Mouse (Mus musculus): ENCODE results near the gene 4930583I09Rik. TPM values are rescaled to one million over a fixed set of nuclear protein-coding genes. Genes with fewer than 3 reads are reported as not detected.

4930583I09Rik gene
- polyA plus RNA-seq (2014; fragmentation: Nextera tagmentation; extraction: Ambion mirVana), result not detected in 2 replicates

- H3K27me3 ChIP-seq (ENCODE audit: control insufficient read depth, insufficient read depth, low read length), result no peaks in the 10 kb centered on the region
- no peak within 1 kb of the TSS for H3K4me3 ChIP-seq (ENCODE audit: low read depth, low read length)
- H3K27ac ChIP-seq (ENCODE audit: low read depth, low read length), result no peak within 1 kb of the TSS
- H3K9me3 ChIP-seq (replicated peaks; ENCODE audit: control insufficient read depth, low read length), result no peaks in the 10 kb centered on the region
- no peaks in the 10 kb centered on the region for H3K4me1 ChIP-seq (ENCODE audit: control insufficient read depth, insufficient read depth, low read length)
- H3K4me2 ChIP-seq, result no peak within 1 kb of the TSS
- ATAC-seq (replicated peaks; ENCODE audit: insufficient number of reproducible peaks, low FRiP score, low TSS enrichment), result no peak
- 57% methylated on average over 6 of the region's 6 CpGs for WGBS (ENCODE audit: insufficient replicate concordance)
- H3K9ac ChIP-seq (ENCODE audit: low read depth, low read length), result no peak within 1 kb of the TSS
- H3K36me3 ChIP-seq (ENCODE audit: control insufficient read depth, insufficient read depth, low read length), result no peaks in the 10 kb centered on the region
These were observed at the start of gene 4930583I09Rik for GRCm38 (mm10) chr17:64835928-64836327. TSS of gene 4930583I09Rik (minus strand) at chr17:64836071.

- no peak for ATAC-seq (replicated peaks; ENCODE audit: insufficient number of reproducible peaks, low FRiP score, low TSS enrichment)
- Histone ChIP-seq H3K27ac (ENCODE audit: low read depth, low read length) (no peak overlapping the region), H3K4me1 (ENCODE audit: control insufficient read depth, insufficient read depth, low read length) (no peaks in the 10 kb centered on the region), H3K27me3 (ENCODE audit: control insufficient read depth, insufficient read depth, low read length) (no peaks in the 10 kb centered on the region; the same call in 1 of the 2 replicates), H3K36me3 (ENCODE audit: control insufficient read depth, insufficient read depth, low read length) (no peaks in the 10 kb centered on the region), H3K9me3 (replicated peaks; ENCODE audit: control insufficient read depth, low read length) (no peaks in the 10 kb centered on the region), H3K4me3 (ENCODE audit: low read depth, low read length) (no peak overlapping the region), H3K4me2 (no peak overlapping the region), H3K9ac (ENCODE audit: low read depth, low read length) (no peak overlapping the region)
- WGBS (ENCODE audit: insufficient replicate concordance), result 79% methylated on average over 12 of the region's 12 CpGs
These were observed 40.2 kb upstream of the 4930583I09Rik start for GRCm38 (mm10) chr17:64876111-64876510.

- Histone ChIP-seq H3K9ac (ENCODE audit: low read depth, low read length) (no peak overlapping the region), H3K4me2 (no peak overlapping the region), H3K4me3 (ENCODE audit: low read depth, low read length) (no peak overlapping the region), H3K27ac (ENCODE audit: low read depth, low read length) (no peak overlapping the region), H3K36me3 (ENCODE audit: control insufficient read depth, insufficient read depth, low read length) (no peaks in the 10 kb centered on the region), H3K27me3 (ENCODE audit: control insufficient read depth, insufficient read depth, low read length) (no peaks in the 10 kb centered on the region; the same call in 1 of the 2 replicates), H3K4me1 (ENCODE audit: control insufficient read depth, insufficient read depth, low read length) (no peaks in the 10 kb centered on the region), H3K9me3 (replicated peaks; ENCODE audit: control insufficient read depth, low read length) (no peaks in the 10 kb centered on the region)
- no peak for ATAC-seq (replicated peaks; ENCODE audit: insufficient number of reproducible peaks, low FRiP score, low TSS enrichment)
- WGBS (ENCODE audit: insufficient replicate concordance), result 37% methylated on average over 4 of the region's 4 CpGs
These were observed 37.8 kb upstream of the 4930583I09Rik start for GRCm38 (mm10) chr17:64873651-64874072.

GRCm38 (mm10) chr17:64863817-64864216 is 27.9 kb upstream of the 4930583I09Rik start:
- no peak for ATAC-seq (replicated peaks; ENCODE audit: insufficient number of reproducible peaks, low FRiP score, low TSS enrichment)
- Histone ChIP-seq H3K4me3 (ENCODE audit: low read depth, low read length) (no peak overlapping the region), H3K36me3 (ENCODE audit: control insufficient read depth, insufficient read depth, low read length) (no peaks in the 10 kb centered on the region), H3K27me3 (ENCODE audit: control insufficient read depth, insufficient read depth, low read length) (no peaks in the 10 kb centered on the region), H3K4me2 (no peak overlapping the region), H3K9me3 (replicated peaks; ENCODE audit: control insufficient read depth, low read length) (no peaks in the 10 kb centered on the region), H3K4me1 (ENCODE audit: control insufficient read depth, insufficient read depth, low read length) (no peaks in the 10 kb centered on the region), H3K27ac (ENCODE audit: low read depth, low read length) (no peak overlapping the region), H3K9ac (ENCODE audit: low read depth, low read length) (no peak overlapping the region)
- WGBS (ENCODE audit: insufficient replicate concordance), result 68% methylated on average over 4 of the region's 4 CpGs

- ATAC-seq (replicated peaks; ENCODE audit: insufficient number of reproducible peaks, low FRiP score, low TSS enrichment), result no peak
- Histone ChIP-seq H3K27me3 (ENCODE audit: control insufficient read depth, insufficient read depth, low read length) (no peaks in the 10 kb centered on the region), H3K36me3 (ENCODE audit: control insufficient read depth, insufficient read depth, low read length) (no peaks in the 10 kb centered on the region)
These were observed 25.1 kb upstream of the 4930583I09Rik start for GRCm38 (mm10) chr17:64860963-64861362.

GRCm38 (mm10) chr17:64858848-64859247 is 23.0 kb upstream of the 4930583I09Rik start:
- no peaks in the 10 kb centered on the region for H3K9me3 ChIP-seq (replicated peaks; ENCODE audit: control insufficient read depth, low read length)
- H3K27ac ChIP-seq (ENCODE audit: low read depth, low read length), result no peak overlapping the region
- H3K4me3 ChIP-seq (ENCODE audit: low read depth, low read length), result no peak overlapping the region
- no peaks in the 10 kb centered on the region for H3K4me1 ChIP-seq (ENCODE audit: control insufficient read depth, insufficient read depth, low read length)
- 60% methylated on average over 6 of the region's 6 CpGs for WGBS (ENCODE audit: insufficient replicate concordance)
- no peak overlapping the region for H3K9ac ChIP-seq (ENCODE audit: low read depth, low read length)
- H3K27me3 ChIP-seq (ENCODE audit: control insufficient read depth, insufficient read depth, low read length), result no peaks in the 10 kb centered on the region
- no peak overlapping the region for H3K4me2 ChIP-seq
- no peak for ATAC-seq (replicated peaks; ENCODE audit: insufficient number of reproducible peaks, low FRiP score, low TSS enrichment)
- no peaks in the 10 kb centered on the region for H3K36me3 ChIP-seq (ENCODE audit: control insufficient read depth, insufficient read depth, low read length)

More at GRCm38 (mm10) chr17:64860963-64861362, 25.1 kb upstream of the 4930583I09Rik start:
- no peak overlapping the region for H3K9ac ChIP-seq (ENCODE audit: low read depth, low read length)
- no peaks in the 10 kb centered on the region for H3K9me3 ChIP-seq (replicated peaks; ENCODE audit: control insufficient read depth, low read length)
- no peak overlapping the region for H3K4me2 ChIP-seq
- no peaks in the 10 kb centered on the region for H3K4me1 ChIP-seq (ENCODE audit: control insufficient read depth, insufficient read depth, low read length)
- 60% methylated on average over 3 of the region's 3 CpGs for WGBS (ENCODE audit: insufficient replicate concordance)
- no peak overlapping the region for H3K4me3 ChIP-seq (ENCODE audit: low read depth, low read length)
- no peak overlapping the region for H3K27ac ChIP-seq (ENCODE audit: low read depth, low read length)

GRCm38 (mm10) chr17:64848031-64848430 is 12.2 kb upstream of the 4930583I09Rik start:
- H3K27ac ChIP-seq (ENCODE audit: low read depth, low read length), result no peak overlapping the region
- H3K27me3 ChIP-seq (ENCODE audit: control insufficient read depth, insufficient read depth, low read length), result no peaks in the 10 kb centered on the region
- ATAC-seq (replicated peaks; ENCODE audit: insufficient number of reproducible peaks, low FRiP score, low TSS enrichment), result no peak
- H3K4me3 ChIP-seq (ENCODE audit: low read depth, low read length), result no peak overlapping the region
- no peaks in the 10 kb centered on the region for H3K36me3 ChIP-seq (ENCODE audit: control insufficient read depth, insufficient read depth, low read length)
- no peak overlapping the region for H3K4me2 ChIP-seq
- H3K4me1 ChIP-seq (ENCODE audit: control insufficient read depth, insufficient read depth, low read length), result no peaks in the 10 kb centered on the region
- H3K9ac ChIP-seq (ENCODE audit: low read depth, low read length), result no peak overlapping the region
- no peaks in the 10 kb centered on the region for H3K9me3 ChIP-seq (replicated peaks; ENCODE audit: control insufficient read depth, low read length)
- WGBS (ENCODE audit: insufficient replicate concordance), result 77% methylated on average over 4 of the region's 4 CpGs

- H3K4me2 ChIP-seq, result no peak overlapping the region
- no peaks in the 10 kb centered on the region for H3K27me3 ChIP-seq (ENCODE audit: control insufficient read depth, insufficient read depth, low read length)
- H3K27ac ChIP-seq (ENCODE audit: low read depth, low read length), result no peak overlapping the region
- ATAC-seq (replicated peaks; ENCODE audit: insufficient number of reproducible peaks, low FRiP score, low TSS enrichment), result no peak
- no peak overlapping the region for H3K4me3 ChIP-seq (ENCODE audit: low read depth, low read length)
- no peaks in the 10 kb centered on the region for H3K36me3 ChIP-seq (ENCODE audit: control insufficient read depth, insufficient read depth, low read length)
- H3K4me1 ChIP-seq (ENCODE audit: control insufficient read depth, insufficient read depth, low read length), result no peaks in the 10 kb centered on the region
- no peaks in the 10 kb centered on the region for H3K9me3 ChIP-seq (replicated peaks; ENCODE audit: control insufficient read depth, low read length)
- 76% methylated on average over 1 of the region's 1 CpGs for WGBS (ENCODE audit: insufficient replicate concordance)
- H3K9ac ChIP-seq (ENCODE audit: low read depth, low read length), result no peak overlapping the region
These were observed 10.8 kb upstream of the 4930583I09Rik start for GRCm38 (mm10) chr17:64846654-64847053.

GRCm38 (mm10) chr17:64836892-64837291 is 1.0 kb upstream of the 4930583I09Rik start:
- Histone ChIP-seq H3K4me3 (ENCODE audit: low read depth, low read length) (no peak overlapping the region), H3K27ac (ENCODE audit: low read depth, low read length) (no peak overlapping the region), H3K27me3 (ENCODE audit: control insufficient read depth, insufficient read depth, low read length) (no peaks in the 10 kb centered on the region), H3K4me1 (ENCODE audit: control insufficient read depth, insufficient read depth, low read length) (no peaks in the 10 kb centered on the region), H3K36me3 (ENCODE audit: control insufficient read depth, insufficient read depth, low read length) (no peaks in the 10 kb centered on the region), H3K4me2 (no peak overlapping the region), H3K9ac (ENCODE audit: low read depth, low read length) (no peak overlapping the region), H3K9me3 (replicated peaks; ENCODE audit: control insufficient read depth, low read length) (no peaks in the 10 kb centered on the region)
- ATAC-seq (replicated peaks; ENCODE audit: insufficient number of reproducible peaks, low FRiP score, low TSS enrichment), result no peak
- WGBS (ENCODE audit: insufficient replicate concordance), result 27% methylated on average over 7 of the region's 7 CpGs
